Mouse (Mus musculus) liver, embryonic 14 days (tissue): ENCODE results near the gene Micu1. TPM values are rescaled to one million over a fixed set of nuclear protein-coding genes. Genes with fewer than 3 reads are reported as not detected.

Source experiments
- polyA plus RNA-seq: library from polyadenylated mRNA; depleted of rRNA; stranded (reverse); fragments of >200 nt; gene quantifications from 2 replicates; pipeline ENCODE4 v1.2.3, GENCODE M21; 2012; rRNA removed

Micu1 gene
- polyA plus RNA-seq: 24.6 and 31.2 TPM in 2 replicates

DNA sequence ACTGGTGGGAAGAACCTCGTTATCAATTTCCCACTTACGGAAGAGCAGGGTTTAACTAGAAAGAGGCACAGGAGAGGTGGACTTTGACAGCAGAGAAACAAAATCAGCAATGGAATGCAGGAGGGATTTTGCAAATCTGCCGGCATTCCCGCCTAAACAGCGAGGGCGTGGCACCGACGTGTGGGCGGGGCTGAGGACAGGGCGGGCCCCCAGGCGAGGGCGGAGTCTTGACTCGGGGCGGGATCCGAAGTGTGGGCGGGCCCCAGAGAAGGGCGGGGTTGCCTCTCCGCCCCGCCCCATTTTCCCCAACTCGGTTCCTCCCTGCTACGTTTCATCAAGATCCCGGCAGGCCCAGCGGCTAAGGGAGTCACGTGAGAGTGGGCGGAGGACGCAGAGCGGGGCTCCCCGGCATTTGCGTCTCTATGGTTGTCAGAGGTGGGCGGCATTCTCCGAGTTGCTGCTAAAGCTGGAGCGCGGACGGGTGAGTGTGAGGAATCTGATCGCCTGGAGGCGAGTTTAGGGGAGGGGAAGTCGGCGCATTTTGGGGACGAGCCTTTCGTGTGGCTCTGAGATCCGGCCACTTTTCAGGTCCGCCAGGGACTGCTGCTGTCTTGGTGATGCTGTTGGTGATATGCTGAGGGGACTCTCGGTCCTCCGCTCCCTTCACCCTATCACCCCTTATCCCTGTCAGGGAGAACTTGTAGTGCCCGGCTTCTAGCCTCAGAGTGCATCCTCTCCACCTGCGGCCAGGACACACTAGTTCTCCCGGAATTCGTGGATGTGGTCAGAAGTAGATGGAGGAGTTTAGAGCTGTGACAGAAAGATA lies at the start of gene Micu1:
Micu1 (plus strand) TSS at position 271 of the 826 bp plus-strand sequence.

DNA sequence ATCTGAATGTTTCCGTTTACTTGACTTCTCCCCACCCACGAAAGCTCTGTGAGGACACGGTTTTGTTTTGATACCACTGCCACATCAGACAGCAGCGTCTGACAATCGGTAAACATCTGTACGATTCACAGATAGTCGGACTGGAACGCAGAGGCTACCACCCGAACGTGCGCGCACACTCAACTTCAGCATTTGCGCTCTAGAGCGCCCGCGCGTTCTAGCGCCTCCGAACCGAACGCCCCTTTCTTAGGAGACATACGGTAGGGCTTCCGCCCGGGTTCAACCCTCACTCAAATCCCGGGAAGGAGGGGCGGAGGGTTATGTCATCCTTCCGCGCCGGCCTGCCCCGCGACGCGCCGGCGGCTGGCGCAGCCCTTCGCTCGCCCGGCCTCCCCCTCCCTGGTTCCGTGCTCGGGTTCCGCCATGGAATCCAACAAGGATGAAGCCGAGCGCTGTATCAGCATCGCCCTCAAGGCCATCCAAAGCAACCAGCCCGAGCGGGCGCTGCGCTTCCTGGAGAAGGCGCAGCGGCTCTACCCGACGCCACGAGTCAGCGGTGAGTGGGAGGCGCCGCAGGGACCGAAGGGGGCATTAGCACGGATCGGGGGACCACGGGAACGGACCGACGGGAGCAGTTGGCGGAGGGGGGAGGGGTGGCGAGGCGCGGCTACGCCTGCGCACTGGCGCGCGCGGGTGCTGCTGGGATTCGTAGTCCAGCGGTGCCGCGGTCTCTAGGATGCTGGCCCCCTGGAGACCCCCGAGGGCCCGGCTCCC lies 177.2 kb downstream of the Micu1 start, which contains the start of gene Dnajb12:
Dnajb12 (plus strand) TSS at position 302 of the 774 bp plus-strand sequence.

Other genes starting within 250 kb of the Micu1 start
- gene Gm10322, start 86.4 kb upstream of the Micu1 start, polyA plus RNA-seq: not detected in 2 replicates
- gene Mcu, start 85.8 kb upstream of the Micu1 start, polyA plus RNA-seq: 3.6 and 3.8 TPM in 2 replicates
- 11.0 and 12.1 TPM in 2 replicates for gene Dnajb12, start 177.1 kb downstream of the Micu1 start, polyA plus RNA-seq
- gene Ddit4, start 249.4 kb downstream of the Micu1 start, polyA plus RNA-seq: 2.8 and 3.4 TPM in 2 replicates